In the genomic region with DNA sequence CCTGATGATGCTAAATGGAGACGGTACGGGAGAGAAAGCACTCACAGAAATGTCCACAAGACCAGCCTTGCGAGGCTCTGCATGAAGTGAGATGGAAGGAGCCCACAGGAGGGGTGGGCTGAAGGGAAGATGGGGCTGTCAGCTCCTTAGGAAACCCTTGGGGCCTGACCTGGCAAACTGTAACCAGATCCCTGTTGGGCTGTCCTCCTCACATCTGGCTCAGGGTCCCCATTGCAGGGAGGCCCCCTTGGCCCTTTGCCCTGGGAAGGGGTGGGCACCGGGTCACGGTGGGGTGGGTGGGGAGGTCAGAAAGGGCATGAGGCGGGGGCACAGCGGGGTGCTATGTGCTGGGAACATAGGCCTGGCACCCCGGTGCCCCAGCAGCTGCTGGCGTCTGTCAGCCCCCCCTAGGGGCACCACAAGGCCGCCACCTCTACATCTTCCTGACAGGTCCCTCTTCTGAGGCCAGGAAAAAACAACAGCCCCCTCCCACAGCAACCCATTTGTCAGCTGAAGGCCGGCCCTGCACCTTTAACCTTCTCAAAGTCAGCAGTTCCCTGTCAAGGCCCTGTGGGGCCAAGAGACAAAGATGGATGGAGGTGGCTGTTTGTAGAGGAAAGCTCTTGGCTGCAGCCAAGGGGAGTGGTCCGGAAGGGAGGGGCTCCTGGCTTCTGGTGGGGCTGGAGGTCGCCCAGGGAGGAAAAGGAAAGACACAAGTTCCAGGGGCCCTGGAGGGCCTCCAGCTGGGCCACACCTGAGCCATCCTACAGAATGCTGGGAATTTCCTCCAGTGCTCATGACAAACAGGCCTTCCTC, we compare ENCODE assay signal across 11 mouse cellular contexts. TPM values are rescaled to one million over a fixed set of nuclear protein-coding genes. Genes with fewer than 3 reads are reported as not detected.
DNase-seq lines count a peak whose midpoint lies in the region; ATAC-seq lines count a peak whose summit lies in the region.
"Had no signal": no experiment of that assay in that cellular context is flagged by ENCODE, and none has a peak within 500 bp of the region (broad histone marks: within the 10 kb centered on the region; RNA-seq: fewer than 3 reads in every experiment).

No protein-coding gene starts in this region.

- H3K9me3 ChIP-seq in embryonic facial prominence, embryonic 10.5 days = no peaks in the 10 kb centered on the region
- no peaks in the 10 kb centered on the region for H3K9me3 ChIP-seq in kidney, embryonic 14.5 days (ENCODE audit: control insufficient read depth, low read length)
- H3K9me3 ChIP-seq in forebrain, embryonic 16.5 days (ENCODE audit: control insufficient read depth, low read length) = no peaks in the 10 kb centered on the region

- peak overlapping the region; percentile 76 for H3K27ac ChIP-seq in embryonic facial prominence, embryonic 10.5 days (replicated peaks)
- H3K27ac ChIP-seq in kidney, embryonic 14.5 days (ENCODE audit: low read depth, low read length) = peak overlapping the region; percentile 57; the same call in 1 of the 2 replicates
- H3K27ac ChIP-seq in forebrain, embryonic 16.5 days (ENCODE audit: low read length) = no peak overlapping the region
- H3K27ac ChIP-seq: layer of hippocampus, adult 2 months had no signal

- peaks cover 40% of the 10 kb centered on the region for H3K27me3 ChIP-seq in embryonic facial prominence, embryonic 10.5 days (replicated peaks; ENCODE audit: low read depth, poor library complexity, severe bottlenecking)
- peaks cover 12% of the 10 kb centered on the region for H3K27me3 ChIP-seq in kidney, embryonic 14.5 days (ENCODE audit: control insufficient read depth, insufficient read depth, low read length)
- H3K27me3 ChIP-seq in forebrain, embryonic 16.5 days (replicated peaks; ENCODE audit: control insufficient read depth, insufficient read depth, low read length) = peaks cover 9% of the 10 kb centered on the region; the same call in 1 of the 2 replicates

- no peak overlapping the region for H3K4me3 ChIP-seq in embryonic facial prominence, embryonic 10.5 days
- H3K4me3 ChIP-seq in kidney, embryonic 14.5 days (ENCODE audit: low read length) = no peak overlapping the region
- no peak overlapping the region for H3K4me3 ChIP-seq in forebrain, embryonic 16.5 days (replicated peaks; ENCODE audit: low read length)
- H3K4me3 ChIP-seq: erythroblast, embryonic 14.5 days; layer of hippocampus, adult 2 months; megakaryocyte, embryonic 14.5 days had no signal

- DNase-seq in adrenal gland, adult (ENCODE audit: inconsistent age in 2 of 2, low spot score in 1 of 2) = peak; percentile 69 to 78
- no peak for DNase-seq in adrenal gland, postnatal 4 days (ENCODE audit: low spot score in 2 of 2)
- peak; percentile 43 for DNase-seq in embryonic facial prominence, embryonic 10.5 days (ENCODE audit: low spot score)
- peak; percentile 85 for DNase-seq in mesoderm, embryonic 11.5 days (ENCODE audit: low read depth, low spot score)
- no peak for DNase-seq in left cerebral cortex, adult 11 months (ENCODE audit: low spot score)
- DNase-seq in thymus, postnatal 10 days (ENCODE audit: low spot score in 2 of 2) = no peak

- H3K4me1 ChIP-seq in embryonic facial prominence, embryonic 10.5 days = peaks cover 59% of the 10 kb centered on the region
- H3K4me1 ChIP-seq in kidney, embryonic 14.5 days (ENCODE audit: control insufficient read depth, insufficient read depth, low read length) = peaks cover 50% of the 10 kb centered on the region
- H3K4me1 ChIP-seq in forebrain, embryonic 16.5 days (replicated peaks; ENCODE audit: control insufficient read depth, insufficient read depth, low read length) = peaks cover 1% of the 10 kb centered on the region

- WGBS in embryonic facial prominence, embryonic 10.5 days = 22% methylated on average over 13 of the region's 13 CpGs
- WGBS in kidney, embryonic 14.5 days = 9% methylated on average over 13 of the region's 13 CpGs
- 49% methylated on average over 13 of the region's 13 CpGs for WGBS in forebrain, embryonic 16.5 days

- no peak overlapping the region for H3K4me2 ChIP-seq in kidney, embryonic 14.5 days (replicated peaks; ENCODE audit: low read depth, low read length)
- no peak overlapping the region for H3K4me2 ChIP-seq in forebrain, embryonic 16.5 days (ENCODE audit: low read length)

- ATAC-seq in kidney, embryonic 14.5 days (ENCODE audit: low FRiP score, low TSS enrichment) = peak; percentile 84
- ATAC-seq in forebrain, embryonic 16.5 days = no peak

- no peaks in the 10 kb centered on the region for H3K36me3 ChIP-seq in embryonic facial prominence, embryonic 10.5 days (replicated peaks)
- no peaks in the 10 kb centered on the region for H3K36me3 ChIP-seq in kidney, embryonic 14.5 days (ENCODE audit: control insufficient read depth, insufficient read depth, low read length)
- H3K36me3 ChIP-seq in forebrain, embryonic 16.5 days (ENCODE audit: control insufficient read depth, insufficient read depth) = no peaks in the 10 kb centered on the region

- no peak overlapping the region for H3K9ac ChIP-seq in kidney, embryonic 14.5 days (ENCODE audit: low read depth, low read length)
- H3K9ac ChIP-seq in forebrain, embryonic 16.5 days (replicated peaks; ENCODE audit: low read depth, low read length) = no peak overlapping the region

RNA-seq across cellular contexts. Expression of a gene that starts 2.6 kb away (rescaled TPM):
- total RNA-seq in adrenal gland, postnatal 4 days (2021) = 1 to 10 TPM; 7.1 to 7.8 TPM
- polyA plus RNA-seq in embryonic facial prominence, embryonic 10.5 days (2016; fragmentation: Nextera tagmentation; extraction: Ambion mirVana) = 1.9 and 2.9 TPM in 2 replicates
- 12.7 and 15.6 TPM in 2 replicates for polyA plus RNA-seq in kidney, embryonic 14.5 days (2014; fragmentation: Nextera tagmentation; extraction: Ambion mirVana)
- polyA plus RNA-seq in forebrain, embryonic 16.5 days (2015; fragmentation: Nextera tagmentation; extraction: Ambion mirVana) = 0.79 and 0.84 TPM in 2 replicates
- polyA plus RNA-seq: erythroblast, embryonic 14.5 days had no signal

Comparison
In these comparisons a context has a peak if more than half of its experiments do, and no peak if none do; other contexts are left out.
1. DNase-seq: peak in adrenal gland, adult (2 of 2), embryonic facial prominence, embryonic 10.5 days (single experiment) and mesoderm, embryonic 11.5 days (single experiment); none in adrenal gland, postnatal 4 days (0 of 2), left cerebral cortex, adult 11 months (single experiment) and thymus, postnatal 10 days (0 of 2).